Mouse (Mus musculus): ENCODE data around the gene Dusp1. TPM values are rescaled to one million over a fixed set of nuclear protein-coding genes. Genes with fewer than 3 reads are reported as not detected.

Gene Dusp1
- total RNA-seq, 2 experiments from 2014 or later = 15.3 to 16.1 TPM

- peak in 1 of 2 experiments; percentile 16 for DNase-seq (ENCODE audit: low spot score in 2 of 2)
Observed at GRCm38 (mm10) chr17:26506031-26506641, 55.8 kb downstream of the Dusp1 start.

GRCm38 (mm10) chr17:26505181-26505581, 56.7 kb downstream of the Dusp1 start:
- no peak for DNase-seq (ENCODE audit: low spot score in 2 of 2)

GRCm38 (mm10) chr17:26503981-26504671, 57.8 kb downstream of the Dusp1 start:
- peak; percentile 50 to 65 for DNase-seq (ENCODE audit: low spot score in 2 of 2)

- DNase-seq (ENCODE audit: low spot score in 2 of 2) = peak; percentile 51 to 66
Observed at GRCm38 (mm10) chr17:26502808-26503671, 58.9 kb downstream of the Dusp1 start.

GRCm38 (mm10) chr17:26501826-26502225, 60.1 kb downstream of the Dusp1 start:
- no peak for DNase-seq (ENCODE audit: low spot score in 2 of 2)

GRCm38 (mm10) chr17:26498626-26499025, 63.3 kb downstream of the Dusp1 start:
- no peak for DNase-seq (ENCODE audit: low spot score in 2 of 2)

- DNase-seq (ENCODE audit: low spot score in 2 of 2) = no peak
Observed at GRCm38 (mm10) chr17:26497416-26497923, 64.5 kb downstream of the Dusp1 start.

GRCm38 (mm10) chr17:26494642-26495468, 67.1 kb downstream of the Dusp1 start:
- no peak for DNase-seq (ENCODE audit: low spot score in 2 of 2)

- DNase-seq (ENCODE audit: low spot score in 2 of 2) = no peak
Observed at GRCm38 (mm10) chr17:26492246-26492645, 69.7 kb downstream of the Dusp1 start.

GRCm38 (mm10) chr17:26490910-26491309, 71.0 kb downstream of the Dusp1 start:
- DNase-seq (ENCODE audit: low spot score in 2 of 2) = no peak

GRCm38 (mm10) chr17:26490072-26490471, 71.9 kb downstream of the Dusp1 start:
- DNase-seq (ENCODE audit: low spot score in 2 of 2) = no peak

- DNase-seq (ENCODE audit: low spot score in 2 of 2) = no peak
Observed at GRCm38 (mm10) chr17:26488711-26489403, 73.1 kb downstream of the Dusp1 start.

- no peak for DNase-seq (ENCODE audit: low spot score in 2 of 2)
Observed at GRCm38 (mm10) chr17:26487917-26488316, 74.0 kb downstream of the Dusp1 start.

- DNase-seq (ENCODE audit: low spot score in 2 of 2) = no peak
Observed at GRCm38 (mm10) chr17:26487266-26487665, 74.7 kb downstream of the Dusp1 start.

- DNase-seq (ENCODE audit: low spot score in 2 of 2) = no peak
Observed at GRCm38 (mm10) chr17:26484626-26485421, 77.1 kb downstream of the Dusp1 start.

- no peak for DNase-seq (ENCODE audit: low spot score in 2 of 2)
Observed at GRCm38 (mm10) chr17:26480956-26481355, 81.0 kb downstream of the Dusp1 start.

GRCm38 (mm10) chr17:26479619-26480018, 82.3 kb downstream of the Dusp1 start:
- DNase-seq (ENCODE audit: low spot score in 2 of 2) = no peak

- no peak for DNase-seq (ENCODE audit: low spot score in 2 of 2)
Observed at GRCm38 (mm10) chr17:26478672-26479071, 83.3 kb downstream of the Dusp1 start.

- DNase-seq (ENCODE audit: low spot score in 2 of 2) = no peak
Observed at GRCm38 (mm10) chr17:26476871-26477270, 85.1 kb downstream of the Dusp1 start.

All from layer of hippocampus, postnatal 10 days (tissue).